Mouse (Mus musculus) lung, postnatal 36 days (tissue): ENCODE results near the gene Sdsl.
"Not testable (repeated sequence)": the region's sequence is repeated elsewhere in the genome, so short reads cannot be mapped to it uniquely, and the experiment has no call there.

Experiments
- DNase-seq: peaks from one replicate; pipeline ENCODE4 v3.0.0; 2022; ENCODE audit warnings: mixed read lengths

The Sdsl gene

DNA sequence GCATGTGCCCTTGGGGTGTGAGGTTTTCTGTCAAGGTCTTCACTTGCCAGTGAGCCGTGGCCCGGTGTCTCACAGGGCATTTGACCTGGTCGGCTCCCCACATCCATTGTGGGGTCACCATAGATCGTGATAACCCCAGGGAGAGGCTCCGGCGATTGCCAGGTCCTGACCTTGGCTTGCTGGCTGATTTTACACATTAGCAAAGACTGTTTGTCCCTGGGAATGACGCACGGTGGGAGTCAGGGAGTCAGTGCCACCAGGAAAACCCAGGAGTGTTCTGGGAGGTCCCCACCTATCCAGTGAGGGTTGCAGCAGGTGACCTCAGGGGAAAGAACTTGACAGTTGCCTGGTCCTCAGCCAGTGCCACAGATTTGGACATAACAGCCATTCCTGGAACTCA is at the start of gene Sdsl:
Sdsl (minus strand) TSS at position 41 of the 400 bp plus-strand sequence.
- no peak for DNase-seq

DNA sequence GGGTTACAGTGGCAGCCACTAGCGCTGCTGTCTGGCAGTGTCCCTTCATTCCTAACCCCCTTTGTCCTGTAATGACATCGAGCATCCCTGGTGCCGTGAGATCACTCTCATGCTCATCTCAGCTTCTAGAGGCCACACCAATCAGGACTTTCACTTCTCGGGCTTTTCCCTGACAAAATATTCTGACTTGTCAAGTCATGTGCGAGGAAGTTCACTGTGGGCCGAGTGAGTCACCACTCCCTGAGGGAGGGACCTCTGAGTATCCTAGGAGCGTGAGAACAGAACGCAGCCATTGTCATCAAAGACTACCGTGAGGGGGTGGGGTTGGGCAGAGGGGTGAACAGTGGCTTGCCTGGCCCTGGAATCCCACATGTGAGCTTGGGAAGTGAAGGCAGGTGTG is 44.9 kb upstream of the Sdsl start:
- DNase-seq: peak; percentile 62

DNA sequence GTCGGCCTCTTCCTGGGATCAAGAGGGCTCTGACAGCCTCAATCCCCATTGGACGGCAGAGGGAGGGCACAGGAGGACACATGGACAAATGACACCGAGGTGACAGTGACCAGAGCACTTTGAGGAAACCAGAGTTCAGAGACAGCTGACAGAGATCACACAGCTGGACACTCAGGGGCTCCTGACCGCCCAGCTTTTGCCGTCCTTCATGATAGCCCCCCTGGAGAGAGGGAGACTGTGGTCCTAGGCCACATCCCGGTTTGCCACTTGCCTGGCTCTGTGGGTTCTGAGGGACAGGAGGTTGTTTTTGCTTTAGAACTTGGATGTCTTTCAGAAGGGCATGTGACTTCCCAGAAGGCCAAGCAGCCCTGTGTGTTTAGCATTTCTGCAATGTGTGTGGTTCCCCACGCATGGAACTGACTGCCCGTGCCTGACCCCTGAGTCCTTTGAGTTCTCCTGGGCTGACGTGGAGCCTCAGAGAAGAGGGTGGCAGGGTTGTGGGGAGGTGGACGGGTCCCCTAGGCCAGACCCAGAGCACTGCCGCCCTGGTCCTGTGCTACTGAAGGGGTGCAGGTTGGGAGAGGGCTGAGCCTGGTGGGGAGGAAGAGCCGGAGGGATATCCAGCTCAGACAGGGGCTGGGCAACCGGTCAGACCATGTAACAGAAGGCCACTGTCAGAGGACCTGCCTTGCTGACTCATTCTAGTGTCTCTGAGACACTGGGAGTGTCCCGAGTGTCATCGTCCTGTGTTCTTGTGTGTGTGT is 43.8 kb upstream of the Sdsl start:
- DNase-seq: peak; percentile 62

DNA sequence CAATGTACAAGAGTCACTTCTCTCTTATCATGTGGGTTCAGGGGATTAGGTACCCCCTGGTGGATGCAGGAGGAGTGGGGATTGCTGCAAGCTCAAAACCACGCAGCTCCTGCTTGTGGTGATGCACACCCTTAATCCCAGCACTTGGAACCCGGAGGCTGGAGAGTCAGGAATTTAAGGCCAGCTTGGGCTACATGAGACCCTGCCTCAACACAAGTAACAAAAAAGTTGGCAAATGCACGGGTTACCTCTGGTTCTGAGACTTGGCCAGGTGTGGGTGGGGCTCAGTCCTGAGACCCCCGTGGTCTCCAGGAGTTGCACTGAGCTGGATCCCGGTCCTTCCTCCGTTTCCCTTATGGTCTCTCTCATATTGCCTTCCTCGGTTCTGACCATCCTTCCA is 42.8 kb upstream of the Sdsl start:
- DNase-seq: no peak

DNA sequence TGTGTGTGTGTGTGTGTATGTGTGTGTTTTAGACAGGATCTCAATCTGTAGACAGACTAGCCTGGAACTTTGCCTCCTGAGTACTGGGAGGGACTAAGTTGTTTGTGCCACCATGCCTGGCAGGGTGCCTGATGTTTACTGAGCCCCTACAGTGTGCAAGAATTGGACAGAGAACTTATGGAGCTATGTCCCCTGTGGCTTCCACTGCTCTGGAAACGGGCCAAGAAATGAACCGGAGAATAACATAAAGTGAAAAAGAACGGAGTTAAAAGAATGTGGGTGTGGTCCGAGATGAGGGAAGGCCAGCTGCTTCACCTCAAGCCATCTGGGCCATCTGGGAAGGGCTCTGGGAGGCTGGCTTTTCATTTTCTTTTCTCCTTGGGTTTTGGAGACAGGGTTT is 42.1 kb upstream of the Sdsl start:
- peak; percentile 68 for DNase-seq

DNA sequence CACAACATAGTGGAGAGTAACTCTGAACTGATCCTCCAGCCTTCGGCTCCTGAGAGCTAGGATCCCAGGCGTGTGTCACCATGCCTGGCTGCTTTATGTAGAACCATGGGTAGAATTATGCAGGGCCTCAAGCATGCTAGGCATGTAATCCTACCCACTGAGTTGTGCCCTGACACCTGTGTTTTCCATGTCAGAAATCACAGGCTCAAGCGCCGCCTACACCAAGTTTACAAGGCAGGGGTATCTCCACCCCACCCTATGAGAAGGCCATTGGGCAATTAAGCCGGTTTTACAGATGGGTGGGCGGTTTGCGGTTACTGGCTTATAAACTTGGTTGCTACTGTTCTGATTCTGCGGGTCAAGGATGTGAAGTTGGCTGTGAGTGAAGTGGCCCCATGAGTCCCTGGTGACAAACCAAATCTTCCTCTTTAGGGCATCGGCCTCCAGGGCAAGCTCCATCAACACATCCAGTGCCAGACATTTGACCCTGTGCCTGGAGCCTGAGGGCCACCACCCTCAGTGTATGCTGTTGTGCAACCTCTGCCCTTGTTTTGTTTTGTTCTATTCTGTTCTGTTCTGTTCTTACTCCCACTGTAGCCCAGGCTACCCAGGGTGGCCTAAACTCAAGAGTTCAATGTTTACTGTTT is 41.5 kb upstream of the Sdsl start:
- peak; percentile 70 for DNase-seq

DNA sequence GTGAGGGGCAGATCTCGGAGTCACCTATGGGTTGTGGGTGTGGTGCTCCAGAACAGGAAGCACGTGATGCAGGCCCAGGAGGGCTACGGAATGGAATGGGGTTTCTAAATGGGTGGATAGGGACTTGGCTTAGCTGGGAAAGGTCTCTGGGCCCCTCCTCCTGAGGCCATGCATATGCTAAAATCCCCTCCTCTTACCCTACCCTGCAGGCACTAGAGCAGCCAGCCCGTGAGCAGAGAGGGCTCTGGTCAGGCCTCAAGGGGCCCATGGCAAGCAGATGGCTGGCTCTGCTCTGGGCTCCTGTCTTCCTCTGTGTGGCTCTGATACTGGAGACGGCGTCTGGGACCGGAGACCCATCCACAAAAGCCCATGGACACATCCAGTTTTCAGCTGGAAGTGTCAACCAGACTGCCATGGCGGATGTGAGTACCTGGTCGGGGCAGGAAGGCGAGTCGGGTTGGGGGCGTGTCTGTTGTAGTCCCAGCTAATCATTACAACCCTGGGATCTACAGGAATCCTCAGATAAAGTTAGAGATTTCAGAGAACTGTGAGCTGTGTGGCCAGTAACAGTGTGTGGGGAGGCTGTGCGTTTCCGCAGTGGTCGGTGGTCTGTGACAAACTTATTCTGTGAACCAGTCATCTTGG is 40.4 kb upstream of the Sdsl start:
- no peak for DNase-seq

DNA sequence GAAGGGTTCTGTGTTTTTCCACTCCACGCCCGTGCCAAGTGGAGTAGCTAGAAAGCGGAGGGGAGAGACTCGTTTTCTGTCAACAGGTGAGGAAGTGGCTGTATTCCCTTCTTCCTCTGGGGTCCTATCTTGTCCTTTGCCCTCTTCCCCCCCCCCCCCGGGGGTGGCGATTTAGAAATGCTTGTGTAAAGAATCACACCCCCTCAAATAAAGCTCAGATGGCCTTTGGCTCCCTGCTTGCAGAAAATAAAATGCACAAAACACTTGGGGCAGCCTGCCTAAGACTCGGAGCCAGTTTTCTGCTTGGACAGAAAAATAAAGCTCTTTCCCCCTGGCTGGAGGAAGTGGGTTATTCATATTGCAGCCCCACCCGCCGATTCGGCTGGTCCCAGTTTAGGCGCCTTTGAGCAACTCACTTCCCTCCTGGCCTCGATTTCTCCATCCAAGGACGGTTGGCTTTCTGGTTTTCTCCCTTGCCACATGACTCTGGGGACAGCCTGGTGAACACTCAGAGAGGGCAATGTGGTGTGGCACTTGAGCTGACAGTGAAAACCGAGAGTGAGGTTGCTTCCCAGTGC is 39.1 kb upstream of the Sdsl start:
- DNase-seq: peak; percentile 69

DNA sequence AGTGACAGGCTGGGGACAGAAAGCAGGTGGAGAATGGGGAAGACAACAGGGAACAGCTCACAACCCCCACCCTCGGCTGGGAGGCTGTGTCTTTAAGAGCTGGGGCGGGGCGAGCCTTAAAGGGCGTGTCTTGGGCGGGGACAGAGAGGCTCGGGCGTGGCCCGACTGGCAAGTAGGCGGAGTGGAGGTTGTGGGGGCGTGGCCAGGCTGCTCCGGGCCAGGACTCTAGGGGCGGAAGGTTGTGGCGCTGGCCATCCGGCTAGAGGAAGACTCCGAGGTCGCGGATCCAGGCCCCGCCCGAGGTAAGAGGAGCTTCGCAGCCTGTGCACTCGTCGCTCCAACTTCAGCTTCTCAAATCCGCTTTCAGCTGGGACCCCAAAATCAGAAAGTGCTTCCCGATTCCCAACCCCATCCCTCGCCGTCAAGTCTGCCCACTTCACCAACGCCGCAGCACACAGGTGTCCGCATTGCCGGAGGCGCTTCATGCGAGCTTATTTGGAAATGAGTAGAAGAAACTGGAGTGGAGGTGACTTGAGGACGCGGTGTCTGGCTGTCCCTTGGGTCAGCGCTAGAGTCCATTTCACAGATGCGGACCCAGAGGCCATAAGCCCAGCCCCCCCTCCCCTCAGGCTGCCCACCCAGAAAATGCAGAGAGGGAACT is 38.5 kb upstream of the Sdsl start, which contains the start of gene Slc8b1:
Slc8b1 (plus strand) TSS at position 187 of the 661 bp plus-strand sequence.
- peak; percentile 98 for DNase-seq

DNA sequence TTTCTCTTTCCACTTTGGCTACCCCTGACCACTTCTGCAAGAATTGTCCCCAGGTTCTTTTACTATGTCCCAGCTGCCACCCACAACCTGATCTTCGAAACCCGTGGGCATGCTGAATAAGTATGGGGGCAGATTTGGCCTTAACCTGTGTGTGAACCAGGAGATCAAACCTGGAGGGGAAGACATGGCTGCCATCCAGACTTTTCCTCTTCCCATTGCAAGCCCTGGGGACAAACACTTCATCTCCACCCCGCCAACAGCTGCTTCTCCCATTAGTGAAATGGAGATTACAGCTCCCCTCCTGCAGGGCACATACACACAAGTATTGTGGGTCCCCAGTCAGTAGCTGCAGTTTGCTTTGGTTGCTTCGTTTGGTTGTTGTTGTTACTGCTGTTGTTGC is 34.7 kb upstream of the Sdsl start:
- no peak for DNase-seq

DNA sequence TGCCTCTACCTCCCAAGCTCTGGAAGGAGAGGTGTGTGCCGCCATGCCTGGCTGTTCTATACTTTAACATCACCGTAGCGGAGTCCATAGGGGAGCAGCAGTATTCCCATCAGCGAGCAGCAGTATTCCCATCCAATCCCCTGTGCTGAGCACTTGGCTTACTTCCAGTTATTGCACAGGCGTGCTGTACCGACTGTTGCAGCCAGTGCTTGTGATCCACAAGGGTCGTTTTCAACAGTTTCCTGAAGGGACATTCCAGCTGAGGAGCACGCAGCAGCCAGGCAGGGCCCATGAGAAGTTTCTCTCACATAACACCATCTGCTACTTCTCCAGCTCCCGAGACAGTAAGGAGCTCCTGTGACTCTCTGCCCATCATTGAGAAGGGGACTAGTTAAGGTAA is 33.9 kb upstream of the Sdsl start:
- DNase-seq: no peak

DNA sequence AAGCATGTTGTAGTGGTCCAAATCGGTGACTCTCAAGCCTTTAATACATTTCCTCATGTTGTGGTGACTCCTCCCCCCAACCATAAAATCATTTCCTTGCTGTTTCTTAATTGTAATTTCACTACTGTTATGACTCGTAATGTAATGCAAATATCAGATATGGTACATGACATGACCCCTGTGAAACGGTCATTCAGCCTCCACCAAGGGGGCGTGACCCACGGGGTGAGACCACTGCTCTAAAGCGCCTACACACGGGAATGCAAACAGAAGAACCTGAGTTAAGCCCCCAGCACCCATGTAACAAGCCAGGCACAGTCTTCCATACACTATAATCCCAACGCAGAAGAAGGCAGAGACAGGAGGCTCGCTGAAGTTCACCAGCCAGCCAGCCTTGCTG is 33.2 kb upstream of the Sdsl start:
- DNase-seq: no peak

DNA sequence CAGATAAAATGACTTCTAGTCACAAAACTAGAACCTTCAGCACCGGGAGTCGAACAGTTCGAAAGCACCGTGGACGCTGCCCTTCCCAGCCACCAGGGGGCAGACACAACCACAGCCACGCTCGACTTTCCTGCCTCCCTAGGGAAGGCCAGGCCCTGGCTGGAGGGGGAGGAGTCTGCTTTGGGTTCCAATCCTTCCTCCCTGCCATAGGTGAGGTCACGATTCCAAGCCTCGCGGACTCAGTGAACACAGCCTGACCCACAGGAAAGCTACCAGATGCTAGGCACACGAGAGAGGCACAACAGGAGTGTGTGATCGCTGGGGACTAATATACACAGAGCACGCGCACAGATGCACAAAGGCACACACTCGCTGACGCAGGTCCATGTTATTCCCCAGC is 32.8 kb upstream of the Sdsl start:
- peak; percentile 88 for DNase-seq

DNA sequence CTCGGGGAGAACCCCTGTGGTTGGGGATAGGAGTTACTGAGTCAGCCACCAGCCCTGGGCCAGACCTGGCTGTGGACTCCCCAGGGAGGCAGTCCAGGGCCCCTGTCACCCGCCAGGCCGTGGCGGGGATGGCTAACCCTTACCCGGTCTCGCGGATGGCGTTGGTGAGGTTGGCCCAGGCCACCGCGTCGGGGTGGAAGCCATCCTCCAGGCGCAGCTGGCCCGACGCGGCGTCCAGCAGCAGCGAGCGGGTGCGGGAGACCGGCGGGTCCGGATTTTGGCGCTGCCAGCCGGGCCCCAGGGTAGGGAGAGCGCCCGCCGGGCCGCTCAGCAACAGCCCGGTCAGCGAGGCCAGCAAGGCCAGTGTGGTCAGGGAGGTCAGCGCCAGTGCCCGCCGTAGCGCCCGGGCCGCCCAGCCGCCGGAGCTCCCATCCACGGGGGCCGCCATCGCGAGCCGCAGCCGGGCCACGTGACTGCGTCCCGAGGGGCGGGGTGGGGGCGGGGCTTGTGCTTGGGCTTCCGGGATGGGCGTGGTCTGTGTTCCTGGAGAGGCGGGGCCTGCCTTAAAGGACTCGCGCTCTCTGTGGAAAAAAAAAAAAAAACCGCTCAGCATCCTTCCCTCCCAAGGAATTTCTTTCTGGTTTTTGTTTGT is 30.7 kb upstream of the Sdsl start, which contains the start of gene Plbd2:
Plbd2 (minus strand) TSS at position 482 of the 652 bp plus-strand sequence.
- peak; percentile 85 for DNase-seq

DNA sequence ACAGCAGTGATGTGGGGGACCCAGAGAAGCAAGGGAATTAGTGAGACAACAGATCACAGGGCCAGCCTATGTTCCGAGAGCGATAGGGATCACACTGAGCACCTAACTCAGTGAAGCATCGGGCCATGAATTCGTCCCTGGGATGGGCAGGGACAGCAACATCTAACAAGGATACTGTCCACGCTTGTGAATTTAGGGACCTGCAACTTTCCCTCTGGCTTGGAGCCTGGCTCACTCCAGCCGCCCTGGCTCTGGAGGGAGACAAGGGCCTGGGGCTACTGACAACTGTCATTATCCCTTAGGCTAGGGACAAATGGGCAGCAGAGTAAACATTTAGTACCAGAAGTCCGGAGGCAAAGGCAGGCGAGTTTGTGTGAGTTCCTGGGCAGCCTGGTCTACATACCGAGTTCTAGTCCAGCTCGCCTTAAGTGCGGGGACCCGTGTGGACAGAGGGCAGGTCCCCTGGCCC is 30.1 kb upstream of the Sdsl start:
- DNase-seq: no peak

DNA sequence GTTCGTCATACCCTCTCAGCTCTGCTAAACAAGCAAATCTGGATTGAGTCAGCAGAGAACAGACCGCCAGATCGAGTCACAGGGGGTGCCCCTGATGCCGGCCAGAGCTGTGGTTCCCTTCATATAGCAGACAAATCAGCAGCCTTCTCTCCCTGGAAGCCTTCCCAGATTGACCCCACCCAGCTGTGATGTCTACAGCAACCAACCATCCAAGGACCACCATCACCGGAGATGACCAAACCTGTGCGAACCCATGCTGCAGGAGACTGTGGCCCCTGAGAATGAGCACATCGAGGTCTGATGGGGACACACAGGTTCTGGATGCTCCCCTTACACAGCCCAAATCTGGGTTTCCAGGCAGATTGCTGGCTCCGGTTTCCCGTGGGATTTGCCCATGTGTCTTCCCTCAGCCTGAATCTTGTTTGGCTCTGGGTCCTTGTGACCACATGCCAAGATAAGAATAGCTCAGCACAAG is 29.6 kb upstream of the Sdsl start:
- no peak for DNase-seq

DNA sequence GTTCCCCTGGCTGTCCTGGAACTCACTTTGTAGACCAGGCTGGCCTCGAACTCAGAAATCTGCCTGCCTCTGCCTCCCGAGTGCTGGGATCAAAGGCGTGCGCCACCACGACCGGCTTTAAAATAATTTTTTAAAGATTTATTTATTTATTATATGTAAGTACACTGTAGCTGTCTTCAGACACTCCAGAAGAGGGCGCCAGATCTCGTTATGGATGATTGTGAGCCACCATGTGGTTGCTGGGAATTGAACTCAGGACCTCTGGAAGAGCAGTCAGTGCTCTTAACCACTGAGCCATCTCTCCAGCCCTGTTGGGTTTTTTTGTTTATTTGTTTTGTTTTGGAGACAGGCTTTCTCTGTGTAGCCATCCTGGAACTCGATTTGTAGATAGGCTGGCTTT is 28.0 kb upstream of the Sdsl start:
- not testable (repeated sequence) for DNase-seq

DNA sequence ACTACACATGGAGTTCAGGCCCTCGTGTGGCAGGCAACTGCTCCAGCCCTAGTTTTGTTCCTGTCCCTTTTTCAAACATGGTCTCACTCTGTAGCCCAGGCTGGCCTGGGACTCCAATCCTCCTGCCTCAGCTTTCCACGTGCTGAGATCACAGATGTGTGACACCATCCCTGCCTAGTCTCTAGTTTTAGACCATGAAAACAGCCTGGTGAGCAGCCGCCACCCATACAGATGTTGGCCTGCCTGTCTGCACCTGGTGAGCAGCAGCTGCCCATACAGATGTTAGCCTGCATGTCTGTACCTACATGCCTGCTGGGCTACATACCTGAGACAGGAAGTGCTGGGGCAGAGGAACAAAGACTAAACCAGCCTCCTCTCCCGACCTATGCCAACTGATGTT is 26.6 kb upstream of the Sdsl start:
- no peak for DNase-seq

DNA sequence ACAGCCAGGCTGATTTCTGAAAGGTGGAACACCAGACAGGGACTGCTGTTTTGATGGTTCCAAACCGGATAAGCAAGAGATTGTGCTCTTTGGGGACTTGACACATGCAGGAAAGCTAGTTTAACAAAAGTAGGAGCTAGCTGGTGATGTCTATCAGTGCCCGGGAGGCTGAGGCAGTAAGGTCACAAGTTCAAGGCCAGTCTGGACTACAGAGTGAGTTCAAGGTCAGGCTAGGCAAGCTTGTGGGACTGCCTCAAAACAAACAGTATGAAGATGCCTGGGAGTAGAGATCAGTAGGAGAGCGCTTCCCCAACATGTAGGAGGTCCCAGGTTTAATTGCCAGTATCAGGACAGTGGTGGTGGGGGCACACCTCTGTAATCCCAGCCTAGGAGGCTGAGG is 24.5 kb upstream of the Sdsl start:
- DNase-seq: no peak

DNA sequence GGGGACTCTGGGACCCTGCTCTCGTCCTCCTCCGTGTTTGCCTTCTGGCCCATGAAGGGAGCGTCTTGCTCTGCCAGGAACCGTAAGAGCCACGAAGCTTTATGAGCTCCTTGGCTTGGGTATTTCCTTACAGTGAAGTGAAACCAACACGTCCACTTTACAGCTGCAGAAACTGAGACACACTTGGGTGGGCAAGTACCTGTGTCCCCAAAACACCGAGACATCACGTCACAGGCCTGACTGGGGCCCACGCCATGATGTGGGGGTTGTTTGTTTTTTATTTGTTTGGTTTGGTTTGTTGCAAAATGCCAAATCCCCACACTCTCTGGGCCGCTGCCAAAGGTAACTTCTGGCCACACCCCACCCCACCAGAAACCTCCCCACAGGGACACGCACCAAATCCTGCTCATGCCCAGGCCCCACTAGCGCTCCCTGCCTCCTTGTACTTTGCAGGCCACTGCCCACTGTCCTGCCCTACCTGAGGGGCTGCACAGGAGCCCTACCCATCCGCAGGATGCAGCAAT is 23.2 kb upstream of the Sdsl start:
- no peak for DNase-seq

DNA sequence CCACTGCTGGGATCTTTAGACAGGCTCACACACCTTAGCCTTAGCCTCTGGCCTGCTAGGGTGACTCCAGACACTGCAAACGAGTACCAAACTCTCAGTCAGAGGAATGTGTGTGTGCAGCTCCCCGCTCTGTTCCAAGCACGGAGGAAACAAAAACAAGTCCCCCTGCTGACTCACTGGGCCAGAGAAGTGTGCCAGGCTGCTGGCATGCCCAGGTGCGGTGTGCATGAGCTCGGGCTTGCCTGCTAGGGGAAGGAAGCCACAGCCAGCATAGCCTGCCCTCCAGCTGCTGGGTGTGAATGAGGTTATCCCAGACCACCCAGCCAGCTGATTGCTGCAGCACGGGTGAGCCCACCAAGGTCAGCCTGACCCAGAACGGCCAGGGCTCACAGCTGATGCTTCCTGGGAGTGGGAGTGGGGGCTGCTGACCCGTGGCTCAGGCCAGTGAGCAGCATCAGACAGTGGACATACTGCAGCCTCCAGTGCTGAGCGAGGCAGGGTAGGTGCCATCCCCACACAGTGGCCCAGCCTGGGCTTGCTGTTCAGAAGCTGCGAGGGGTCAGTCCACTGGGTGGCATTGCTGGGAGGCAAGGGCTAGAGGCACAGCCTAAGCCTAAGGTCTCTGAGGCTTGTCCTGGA is 22.6 kb upstream of the Sdsl start:
- DNase-seq: no peak
